Mouse (Mus musculus) liver, embryonic 14.5 days (tissue): ENCODE data around the gene Wnt7b. TPM values are rescaled to one million over a fixed set of nuclear protein-coding genes. Genes with fewer than 3 reads are reported as not detected.

Source experiments
- ATAC-seq: fragments of 200-750 bp; cut with Nextera tagmentation; 2 replicates; pipeline ENCODE4 v1.8.0; 2017; ENCODE audit warnings: moderate number of reproducible peaks, mild to moderate bottlenecking, moderate library complexity; ENCODE audit not compliant: insufficient read depth
- DNase-seq, 3 experiments: peaks; one replicate each; pipeline ENCODE4 v3.0.0-alpha.2; 2012 to 2013; ENCODE audit warnings: low read depth in 3 of 3, low spot score in 3 of 3
- H3K27ac ChIP-seq: fragments of 300-500 bp; sonication (generic); 2 replicates; pipeline ENCODE4 v1.5.1; 2014; ENCODE audit warnings: moderate library complexity, mild to moderate bottlenecking, control low read depth, inconsistent platforms
- H3K27me3 ChIP-seq: fragments of 300-500 bp; sonication (generic); 2 replicates; pipeline ENCODE4 v1.6.1; 2014; ENCODE audit warnings: mild to moderate bottlenecking, low read length, moderate library complexity; ENCODE audit not compliant: control insufficient read depth, insufficient read depth
- H3K36me3 ChIP-seq: fragments of 300-500 bp; sonication (generic); replicated peaks from 2 replicates; pipeline ENCODE4 v1.6.1; 2014; ENCODE audit warnings: low read depth; ENCODE audit not compliant: control insufficient read depth, insufficient read depth
- H3K4me1 ChIP-seq, 2 experiments: fragments of 200-500 bp in 1 of 2; fragments of 300-500 bp in 1 of 2; sonication (generic) in 1 of 2; replicated peaks; 2 replicates each; pipeline ENCODE4 v1.6.1; 2012 to 2014; ENCODE audit warnings: antibody characterized with exemption in 1 of 2, inconsistent platforms in 1 of 2, low read length in 1 of 2; ENCODE audit not compliant: control insufficient read depth in 2 of 2, insufficient read depth in 2 of 2
- H3K4me2 ChIP-seq: fragments of 300-500 bp; sonication (generic); 2 replicates; pipeline ENCODE4 v1.6.1; 2014; ENCODE audit warnings: low read depth, mild to moderate bottlenecking, control low read depth, moderate library complexity
- H3K4me3 ChIP-seq, 2 experiments: fragments of 200-500 bp in 1 of 2; fragments of 300-500 bp in 1 of 2; sonication (generic) in 1 of 2; 2 replicates each; pipeline ENCODE4 v1.5.1; 2012 to 2014; ENCODE audit warnings: low read depth in 2 of 2, low read length in 2 of 2, mild to moderate bottlenecking in 2 of 2, control low read depth in 1 of 2, inconsistent platforms in 1 of 2, moderate library complexity in 1 of 2; ENCODE audit not compliant: insufficient read depth in 1 of 2
- H3K9ac ChIP-seq: fragments of 300-500 bp; sonication (generic); replicated peaks from 2 replicates; pipeline ENCODE4 v1.6.1; 2014; ENCODE audit warnings: mild to moderate bottlenecking, control low read depth, moderate library complexity
- H3K9me3 ChIP-seq: fragments of 300-500 bp; sonication (generic); 2 replicates; pipeline ENCODE4 v1.6.1; 2016; ENCODE audit warnings: low read length, mixed read lengths; ENCODE audit not compliant: control insufficient read depth
- CTCF ChIP-seq: IDR thresholded peaks from 2 replicates; pipeline ENCODE4 v1.5.1; 2016; ENCODE audit warnings: antibody characterized with exemption, low read depth, control low read depth
- EP300 ChIP-seq: IDR thresholded peaks from 2 replicates; pipeline ENCODE4 v1.6.1; 2016; ENCODE audit warnings: antibody characterized with exemption, low read depth
- WGBS: fragments of 180-500 bp; shearing (Covaris S2); extraction: QIAGEN DNeasy Blood & Tissue Kit; methylation state at CpG from one replicate; pipeline ENCODE4 v1.1.7; 2014; ENCODE audit not compliant: insufficient replicate concordance; 5-methylcytosine and 5-hydroxymethylcytosine counted together
- polyA plus RNA-seq, 2 experiments: library from polyadenylated mRNA; depleted of rRNA in 1 of 2; stranded (reverse) in 1 of 2; unstranded in 1 of 2; fragments of >200 nt; fragmentation: Nextera tagmentation in 1 of 2; extraction: Ambion mirVana in 1 of 2; gene quantifications; 2 replicates each; pipeline versions ENCODE4 v1.2.1 to v1.2.3; 2012 to 2014

Wnt7b gene
- polyA plus RNA-seq, 2 experiments, result 0.03 to 0.08 TPM

DNA sequence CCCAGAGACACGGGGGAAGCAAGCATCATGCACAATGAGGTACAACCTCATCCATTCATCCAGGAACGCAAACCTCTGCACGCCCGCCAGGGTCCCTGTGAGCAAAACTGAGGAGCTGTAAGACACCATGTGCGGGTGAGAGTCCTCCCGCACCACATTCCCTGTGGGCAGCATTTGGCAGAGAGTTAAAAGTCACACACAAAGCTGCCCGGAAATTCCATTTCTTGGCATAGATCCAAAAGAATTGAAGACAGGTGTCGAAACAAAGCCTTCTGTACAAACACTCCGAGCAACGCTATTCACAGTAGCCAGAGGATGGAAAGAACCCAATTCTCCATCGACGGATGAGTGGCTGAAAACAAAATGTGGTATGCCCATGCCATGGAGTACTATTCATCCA is 20.3 kb downstream of the Wnt7b start:
- DNase-seq, result no peak
- no peaks in the 10 kb centered on the region for H3K4me1 ChIP-seq
- no peak for TF ChIP-seq EP300
- TF ChIP-seq CTCF, result no peak
- WGBS, result 71% methylated on average over 12 of the region's 12 CpGs
- H3K36me3 ChIP-seq, result no peaks in the 10 kb centered on the region
- H3K4me2 ChIP-seq, result no peak overlapping the region
- H3K27me3 ChIP-seq, result no peaks in the 10 kb centered on the region
- ATAC-seq, result no peak
- no peak overlapping the region for H3K27ac ChIP-seq
- H3K9me3 ChIP-seq, result no peaks in the 10 kb centered on the region
- H3K9ac ChIP-seq, result no peak overlapping the region
- H3K4me3 ChIP-seq, result no peak overlapping the region

DNA sequence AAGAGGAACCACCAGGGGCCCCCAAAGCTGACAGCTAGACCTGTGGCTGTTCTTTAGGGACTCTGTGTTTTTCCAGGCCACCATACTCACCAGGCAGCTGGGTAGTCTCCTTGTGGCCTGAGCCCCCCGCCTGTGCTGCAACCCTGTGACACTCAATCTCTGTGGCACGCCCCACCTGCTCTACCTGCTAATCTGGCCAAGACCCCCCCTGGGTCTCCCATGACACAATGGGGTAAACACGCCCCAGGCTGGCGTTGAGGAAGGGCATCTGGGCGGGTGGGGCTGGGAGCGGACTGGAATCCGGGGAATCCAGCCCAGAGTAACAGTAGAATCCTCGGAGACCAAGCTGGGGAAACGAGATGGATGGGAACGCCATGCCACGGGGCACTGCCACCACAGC is 21.4 kb downstream of the Wnt7b start:
- Histone ChIP-seq H3K9me3 (no peaks in the 10 kb centered on the region), H3K4me3 (no peak overlapping the region), H3K27me3 (no peaks in the 10 kb centered on the region), H3K9ac (no peak overlapping the region), H3K27ac (no peak overlapping the region), H3K4me1 (no peaks in the 10 kb centered on the region), H3K4me2 (no peak overlapping the region), H3K36me3 (no peaks in the 10 kb centered on the region)
- WGBS, result 62% methylated on average over 11 of the region's 11 CpGs
- DNase-seq (no peak), ATAC-seq (no peak)
- TF ChIP-seq EP300 (no peak), CTCF (no peak)

DNA sequence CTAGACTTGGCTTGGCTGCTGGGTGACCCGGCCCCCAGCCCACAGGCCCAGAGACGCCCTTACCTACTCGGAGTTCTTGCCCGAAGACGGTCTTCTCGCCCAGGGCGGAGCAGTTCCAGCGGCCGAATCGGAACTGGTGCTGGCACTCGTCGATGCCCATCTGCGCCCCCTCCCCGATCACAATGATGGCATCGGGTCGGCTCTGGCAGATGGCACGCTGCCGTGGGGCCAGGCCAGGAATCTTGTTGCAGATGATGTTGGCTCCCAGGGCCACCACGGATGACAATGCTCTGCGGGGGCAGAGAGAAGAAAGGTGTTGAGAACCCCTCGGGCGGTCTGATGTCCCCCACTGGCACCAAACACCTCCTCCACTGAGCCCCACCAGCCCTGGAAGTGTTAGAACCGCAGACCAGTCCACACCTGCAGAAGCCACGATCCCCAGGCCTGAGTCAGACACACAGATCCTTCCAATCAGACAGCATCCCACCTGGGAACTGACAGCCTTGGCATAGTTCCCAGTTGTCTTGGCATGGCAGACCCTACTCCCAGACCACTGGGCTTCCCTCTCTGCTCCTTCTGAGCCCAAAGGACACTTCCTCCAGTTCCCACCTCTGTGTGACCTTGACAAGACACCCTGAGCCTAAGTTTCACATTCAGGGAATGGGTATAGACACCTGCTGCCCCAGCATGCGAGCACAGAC is 23.3 kb downstream of the Wnt7b start:
- H3K27ac ChIP-seq, result no peak overlapping the region
- WGBS, result 78% methylated on average over 25 of the region's 25 CpGs

DNA sequence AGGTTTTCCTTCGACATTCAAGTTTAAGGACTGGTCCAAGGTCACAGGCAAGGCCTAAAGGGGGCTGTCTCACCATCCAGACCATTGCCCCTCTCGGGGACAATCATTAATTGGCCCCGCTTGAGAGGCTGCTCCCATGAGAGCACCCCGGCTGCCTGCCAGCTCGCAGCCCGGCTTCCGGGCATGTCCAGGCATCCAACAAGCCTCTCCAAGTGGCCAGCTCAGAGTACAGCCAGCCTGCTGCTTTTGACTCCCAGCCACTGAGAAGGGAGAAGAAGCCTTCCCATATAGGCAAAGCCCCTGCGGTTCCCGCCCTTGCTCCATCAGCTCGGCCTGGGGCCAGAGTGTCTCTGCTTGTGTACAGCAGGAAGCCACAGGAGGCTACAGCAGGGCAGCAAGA is 26.5 kb downstream of the Wnt7b start:
- ATAC-seq (no peak), DNase-seq (no peak)
- Histone ChIP-seq H3K9ac (no peak overlapping the region), H3K9me3 (no peaks in the 10 kb centered on the region), H3K27me3 (no peaks in the 10 kb centered on the region), H3K4me3 (no peak overlapping the region), H3K4me1 (no peaks in the 10 kb centered on the region), H3K27ac (no peak overlapping the region), H3K36me3 (no peaks in the 10 kb centered on the region), H3K4me2 (no peak overlapping the region)
- TF ChIP-seq EP300, result no peak
- no peak for TF ChIP-seq CTCF
- WGBS, result 63% methylated on average over 10 of the region's 10 CpGs

More for the DNA sequence above, 23.3 kb downstream of the Wnt7b start:
- H3K9ac ChIP-seq, result no peak overlapping the region
- DNase-seq, result no peak
- H3K4me1 ChIP-seq, result no peaks in the 10 kb centered on the region
- no peak for ATAC-seq
- H3K9me3 ChIP-seq, result no peaks in the 10 kb centered on the region
- no peak overlapping the region for H3K4me2 ChIP-seq
- no peak for TF ChIP-seq CTCF
- TF ChIP-seq EP300, result no peak
- H3K27me3 ChIP-seq, result no peaks in the 10 kb centered on the region
- no peak overlapping the region for H3K4me3 ChIP-seq
- H3K36me3 ChIP-seq, result no peaks in the 10 kb centered on the region

DNA sequence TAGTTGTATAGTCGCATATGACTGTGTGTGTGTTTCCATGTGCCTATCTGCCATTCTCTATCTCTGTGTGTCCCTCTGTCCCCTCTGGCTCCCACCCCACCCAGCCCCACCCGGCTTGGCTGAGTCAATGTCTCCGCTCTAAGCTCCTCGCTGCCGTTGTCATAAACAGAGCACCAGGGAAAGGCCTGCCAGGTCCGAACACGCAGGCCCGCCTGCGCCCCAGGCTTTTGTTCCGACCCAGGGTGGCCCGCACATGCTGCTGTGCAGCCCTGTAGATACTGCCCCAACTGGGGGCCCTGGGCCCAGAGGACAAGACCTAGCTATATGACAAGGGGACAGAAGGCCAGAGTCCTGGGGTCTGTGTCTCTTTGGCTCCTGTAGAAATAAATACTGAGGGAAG is 28.9 kb downstream of the Wnt7b start:
- Histone ChIP-seq H3K36me3 (no peaks in the 10 kb centered on the region), H3K27me3 (no peaks in the 10 kb centered on the region), H3K9ac (no peak overlapping the region), H3K4me3 (no peak overlapping the region), H3K4me2 (no peak overlapping the region), H3K27ac (no peak overlapping the region), H3K4me1 (no peaks in the 10 kb centered on the region), H3K9me3 (no peaks in the 10 kb centered on the region)
- ATAC-seq (no peak), DNase-seq (no peak)
- TF ChIP-seq EP300, result no peak
- no peak for TF ChIP-seq CTCF
- WGBS, result 72% methylated on average over 11 of the region's 11 CpGs
